Mouse (Mus musculus): ENCODE measurements around the gene Tchp.

DNA sequence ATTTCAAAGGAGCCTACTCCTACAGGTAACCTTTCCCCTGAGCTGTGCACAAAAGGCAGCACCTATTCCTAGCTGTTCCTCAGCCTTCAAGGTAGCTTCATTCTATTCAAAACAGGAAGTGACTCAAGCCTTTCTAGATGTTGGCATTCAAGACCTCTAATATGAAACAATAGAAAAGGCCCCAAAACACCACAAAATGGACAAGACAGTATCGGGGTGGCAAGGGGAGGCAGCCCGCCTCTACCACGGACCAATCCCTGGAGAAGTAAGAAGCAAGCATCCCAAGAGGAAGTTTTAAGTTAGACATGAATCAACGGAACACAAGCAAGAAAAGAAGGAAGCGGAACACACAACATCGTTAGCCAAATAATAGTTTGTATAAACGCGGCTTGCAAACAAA lies 64.2 kb downstream of the Tchp start:
- no peak for TF ChIP-seq CTCF (IDR thresholded peaks at IDR 0.05; ENCODE audit: low read depth)
- TF ChIP-seq EP300 (IDR thresholded peaks at IDR 0.05; ENCODE audit: low read depth), result no peak
